Mouse (Mus musculus) embryonic stem cell, embryonic (primary cell): Measurements from ENCODE around the gene Asb6.

Experiments
- CTCF ChIA-PET, 4 experiments: fragments of 300-600 bp in 2 of 4; fragments of 350-600 bp in 2 of 4; sonication (Branson Sonifier 250); formaldehyde crosslinking; loops; one replicate each; lab custom pipeline; 2022; ENCODE audit warnings: inconsistent platforms in 2 of 4; lab: Charles Lee
- POLR2A ChIA-PET, 4 experiments: fragments of 300-600 bp in 2 of 4; fragments of 350-600 bp in 2 of 4; sonication (Branson Sonifier 250); formaldehyde crosslinking; loops; one replicate each; lab custom pipeline; 2022; ENCODE audit warnings: antibody characterized with exemption in 4 of 4, inconsistent platforms in 1 of 4; lab: Charles Lee

Asb6 gene

DNA sequence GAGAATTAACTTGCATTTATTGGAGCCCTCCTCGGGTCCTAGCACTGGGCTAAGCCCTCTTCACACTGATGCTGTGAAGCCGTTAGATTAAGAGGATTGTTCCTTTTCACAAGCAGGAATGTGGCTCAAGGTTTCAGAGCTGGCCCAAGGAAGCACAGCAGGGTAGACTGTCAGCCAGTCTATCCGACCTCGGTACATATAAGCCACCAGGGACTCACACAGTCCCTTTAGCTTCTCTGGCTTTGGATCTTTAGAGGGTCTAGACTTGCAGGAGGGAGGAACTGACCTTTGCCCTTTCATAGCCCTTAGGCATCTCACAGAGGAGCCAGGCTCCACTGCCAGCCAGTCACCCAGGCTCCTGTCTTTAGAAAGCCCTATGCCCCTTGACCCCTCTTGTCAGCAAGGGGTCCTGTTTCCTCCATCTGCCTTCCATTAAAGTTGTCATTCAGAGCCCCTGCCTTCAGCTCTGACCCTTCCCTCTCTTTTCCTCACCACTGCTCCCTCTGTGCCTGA is at the start of gene Asb6:
TSS of gene Asb6 (minus strand) at position 51 of the 513 bp plus-strand sequence.
- ChIA-PET POLR2A (interaction anchor here in 2 of 4 experiments (1.5 to 17.5 kb wide), 3 partner anchors 25 to 394 kb away, joined by 3 to 251 read pairs (median 220); partner anchors contain the start of genes 1700001O22Rik (in 2 of the 2) and Ntmt1 (in 2 of the 2)), CTCF (interaction anchor here in 3 of 4 experiments (0.6 to 3.4 kb wide), 7 partner anchors 23 to 394 kb away, joined by 3 to 23 read pairs (median 12); partner anchors contain the start of genes Ntmt1 (in 1 of the 3) and Ptges (in 1 of the 3))

DNA sequence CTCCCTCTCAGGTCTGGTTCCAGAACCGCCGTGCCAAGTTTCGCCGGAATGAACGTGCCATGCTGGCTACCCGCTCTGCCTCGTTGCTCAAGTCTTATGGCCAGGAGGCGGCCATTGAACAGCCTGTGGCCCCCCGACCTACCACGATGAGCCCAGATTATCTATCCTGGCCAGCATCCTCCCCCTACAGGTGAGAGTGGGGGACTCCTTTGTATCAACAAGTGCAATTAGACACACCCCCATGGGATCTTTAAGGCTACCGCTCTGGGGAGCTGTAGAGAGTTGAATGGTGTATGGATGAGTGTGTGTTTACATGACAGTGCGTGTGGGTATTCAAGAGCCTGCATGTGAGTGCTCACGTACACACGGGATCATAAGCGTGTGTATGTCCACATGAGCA is 49.3 kb upstream of the Asb6 start:
- ChIA-PET POLR2A (interaction anchor here in 2 of 4 experiments (1.1 to 1.3 kb wide), 3 partner anchors 19 to 464 kb away, joined by 3 to 4 read pairs (median 4); partner anchors contain the start of genes Crat (in 1 of the 2), Ier5l (in 1 of the 2) and Ptpa (in 1 of the 2)), CTCF (interaction anchor here (0.5 to 3.5 kb wide), 11 partner anchors 11 to 463 kb away, joined by 3 to 16 read pairs (median 4); partner anchors contain the start of genes Prrx2 (in 1 of the 4), Ptges (in 1 of the 4) and Tor1b (in 1 of the 4))

DNA sequence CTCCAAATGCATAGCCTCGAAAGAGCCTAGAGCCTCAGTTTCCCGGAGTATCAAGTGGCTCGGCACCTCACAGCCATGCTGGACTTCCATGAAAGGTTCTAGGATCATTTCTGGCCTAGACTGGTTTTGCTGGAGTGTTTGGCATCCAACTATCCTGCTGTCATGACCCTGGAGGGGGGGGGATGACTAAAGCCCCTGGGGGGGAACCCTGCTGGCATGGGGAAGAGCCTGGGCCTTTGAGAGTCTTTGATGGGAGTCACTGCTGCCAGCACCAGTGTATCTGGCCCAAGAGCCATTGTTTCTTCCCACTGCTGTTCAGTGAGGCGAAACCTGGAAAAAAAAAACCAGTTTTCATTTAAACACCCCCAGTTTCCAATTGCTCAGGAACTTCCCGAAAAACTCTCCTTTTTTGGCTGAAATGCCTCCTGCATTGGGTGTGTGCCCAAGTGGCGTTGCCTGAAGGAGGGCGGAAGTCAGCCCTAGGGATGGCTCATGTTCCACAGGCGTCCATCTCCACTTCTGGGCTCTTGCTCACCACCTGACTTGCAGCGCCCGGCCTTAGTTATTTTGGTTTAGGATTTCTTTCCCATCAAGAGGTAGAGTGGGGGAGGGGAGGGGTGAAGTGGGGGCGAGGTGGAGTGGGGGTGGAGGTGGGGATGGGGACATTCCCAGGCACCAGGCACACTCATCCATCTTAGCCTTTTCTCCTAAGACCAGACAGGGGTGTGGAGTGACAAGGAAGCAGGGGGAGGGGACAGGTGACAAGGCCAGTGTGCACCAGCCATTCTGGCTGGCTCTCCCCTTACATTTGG is 45.7 kb upstream of the Asb6 start:
- ChIA-PET CTCF (interaction anchor here in 2 of 4 experiments (0.5 to 1.0 kb wide), 3 partner anchors 10 to 452 kb away, joined by 3 to 5 read pairs (median 3); no protein-coding TSS in a partner anchor), POLR2A (interaction anchor here in 1 of 4 experiments (0.6 to 0.8 kb wide), 2 partner anchors 51 to 247 kb away, joined by 3 read pairs; no protein-coding TSS in a partner anchor)

- CTCF ChIA-PET: interaction anchor here in 2 of 4 experiments (0.5 to 1.0 kb wide), 2 partner anchors 16 to 452 kb away, joined by 3 to 5 read pairs; no protein-coding TSS in a partner anchor
- POLR2A ChIA-PET: interaction anchor here in 2 of 4 experiments (0.6 to 0.8 kb wide), 2 partner anchors 54 to 248 kb away, joined by 3 read pairs; no protein-coding TSS in a partner anchor
Measured at GRCm38 (mm10) chr2:30875096-30875495, 45.0 kb upstream of the Asb6 start.

DNA sequence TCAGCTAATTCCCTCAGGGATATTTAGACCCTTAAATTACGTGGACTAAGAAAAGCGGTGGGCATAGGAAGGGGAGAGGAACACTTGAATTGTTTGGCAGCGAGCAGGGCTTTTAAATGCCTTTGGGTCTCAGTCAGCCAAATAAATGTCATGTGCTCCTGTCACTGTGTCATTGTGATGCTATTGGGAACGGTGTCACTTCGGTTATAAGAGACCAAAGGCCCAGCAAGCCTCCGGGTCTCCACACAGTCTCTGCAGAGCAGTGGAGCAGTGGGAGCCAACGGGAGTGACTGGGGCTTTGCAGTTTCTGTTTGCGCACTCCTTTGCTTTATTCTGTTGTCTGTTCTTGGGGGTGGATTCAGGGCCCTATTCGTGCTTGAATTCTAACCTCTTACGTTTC is 44.3 kb upstream of the Asb6 start:
- POLR2A ChIA-PET: interaction anchor here in 2 of 4 experiments (0.5 to 0.8 kb wide), 2 partner anchors 53 to 75 kb away, joined by 3 to 5 read pairs; no protein-coding TSS in a partner anchor
- CTCF ChIA-PET: no interaction called here

DNA sequence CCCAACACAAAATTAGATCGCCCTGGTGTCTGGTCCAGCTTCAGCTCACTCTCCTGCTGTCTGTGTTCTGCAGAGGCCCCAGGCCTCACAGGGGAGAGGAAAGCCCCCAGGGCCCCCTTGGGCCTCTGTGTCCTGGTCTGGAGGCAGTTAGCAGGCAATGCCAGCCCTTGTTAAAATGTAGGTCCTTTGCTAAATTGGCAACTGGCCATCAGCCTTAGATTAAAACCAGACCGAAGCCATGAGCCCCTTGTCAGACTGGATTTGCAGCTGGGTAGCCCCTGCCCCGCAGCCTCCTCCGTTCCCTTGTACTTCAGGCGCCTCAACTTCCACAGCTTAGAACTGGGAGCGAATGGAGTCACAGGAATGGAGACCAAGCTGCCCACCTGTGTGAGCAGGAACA is 42.5 kb upstream of the Asb6 start:
- ChIA-PET CTCF (interaction anchor here in 2 of 4 experiments (0.7 to 1.3 kb wide), 5 partner anchors 18 to 95 kb away, joined by 3 to 4 read pairs (median 3); partner anchors contain the start of genes Ptges (in 1 of the 2) and Tor1a (in 1 of the 2)), POLR2A (interaction anchor here in 3 of 4 experiments (0.9 to 1.3 kb wide), 6 partner anchors 12 to 403 kb away, joined by 3 read pairs; no protein-coding TSS in a partner anchor)

- CTCF ChIA-PET: interaction anchor here in 2 of 4 experiments (0.5 to 1.0 kb wide), 4 partner anchors 20 to 480 kb away, joined by 3 read pairs; partner anchors contain the start of gene Ptges (in 1 of the 2)
- POLR2A ChIA-PET: interaction anchor here in 3 of 4 experiments (0.8 to 2.0 kb wide), 5 partner anchors 9 to 78 kb away, joined by 3 to 7 read pairs (median 4); no protein-coding TSS in a partner anchor
Measured at GRCm38 (mm10) chr2:30870863-30871262, 40.7 kb upstream of the Asb6 start.

DNA sequence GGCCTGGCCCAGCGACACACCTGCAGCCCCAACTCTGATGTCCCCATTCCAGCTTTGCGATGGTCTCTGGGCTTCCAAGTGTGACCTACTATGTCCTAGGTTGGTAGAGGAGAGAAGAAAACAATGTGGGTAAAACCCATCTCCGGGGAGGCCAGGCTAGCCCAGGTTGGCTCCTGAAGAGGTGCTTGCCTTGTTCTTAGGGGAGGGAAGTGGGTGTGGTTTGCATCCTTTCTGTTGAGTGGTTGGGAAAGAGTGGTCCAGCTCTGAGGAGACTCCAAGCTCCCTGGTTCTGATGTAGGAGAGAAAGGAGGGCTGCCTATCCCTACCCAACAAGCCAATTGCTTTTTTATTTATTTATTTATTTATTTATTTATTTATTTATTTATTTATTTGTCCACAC is 35.3 kb upstream of the Asb6 start:
- ChIA-PET POLR2A (interaction anchor here in 1 of 4 experiments (0.8 to 1.1 kb wide), 3 partner anchors 9 to 20 kb away, joined by 3 read pairs; no protein-coding TSS in a partner anchor), CTCF (interaction anchor here in 3 of 4 experiments (0.5 to 1.1 kb wide), 4 partner anchors 16 to 36 kb away, joined by 3 to 4 read pairs (median 4); no protein-coding TSS in a partner anchor)

DNA sequence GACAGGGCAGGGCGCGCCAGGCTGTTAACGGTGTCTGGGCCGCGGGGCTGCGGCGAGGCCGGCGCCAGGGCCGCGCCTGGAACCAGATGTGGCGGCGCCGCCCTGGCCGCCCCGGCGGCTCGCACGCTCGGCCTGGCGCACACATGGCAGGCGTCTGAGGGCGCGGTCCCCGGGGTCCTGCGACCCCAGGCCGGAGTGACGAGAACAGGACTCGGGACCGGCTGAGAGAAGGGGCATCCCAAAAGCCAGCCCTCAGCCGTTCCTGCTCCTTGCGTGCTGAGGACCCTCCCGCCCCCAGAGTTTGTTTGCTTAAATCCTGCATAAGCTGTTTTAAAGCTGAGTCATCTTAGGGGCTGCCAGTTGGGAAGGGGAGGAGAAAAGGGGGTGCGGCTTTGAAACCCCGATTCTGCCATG is 34.8 kb upstream of the Asb6 start:
- POLR2A ChIA-PET: interaction anchor here in 1 of 4 experiments (0.8 to 1.1 kb wide), 3 partner anchors 8 to 19 kb away, joined by 3 read pairs; no protein-coding TSS in a partner anchor
- CTCF ChIA-PET: interaction anchor here in 2 of 4 experiments (0.7 to 1.1 kb wide), 3 partner anchors 16 to 26 kb away, joined by 3 to 4 read pairs (median 3); no protein-coding TSS in a partner anchor

DNA sequence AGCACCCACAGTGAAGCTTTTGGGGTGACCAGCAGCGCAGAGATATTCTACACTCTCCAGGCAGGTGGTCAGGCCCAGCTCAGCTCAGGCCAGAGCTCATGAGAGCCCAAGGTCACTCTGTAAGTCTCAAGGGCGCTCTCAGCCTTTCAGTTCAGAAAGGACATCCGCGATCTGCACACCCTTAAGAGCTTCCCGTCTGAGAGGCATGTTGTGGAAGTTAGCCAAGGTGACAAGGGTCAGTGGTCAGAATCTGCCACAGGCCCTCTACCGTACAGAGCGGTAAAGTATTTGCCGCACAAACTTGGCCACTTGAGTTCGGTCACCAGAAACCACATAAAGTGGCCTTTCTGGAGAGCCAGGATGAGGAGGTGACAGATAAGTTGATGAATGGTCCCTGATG is 33.4 kb upstream of the Asb6 start:
- CTCF ChIA-PET: interaction anchor here in 3 of 4 experiments (0.5 to 1.5 kb wide), 7 partner anchors 27 to 1289 kb away, joined by 3 to 6 read pairs (median 3); partner anchors contain the start of gene Tor1a (in 1 of the 3)
- POLR2A ChIA-PET: interaction anchor here (0.6 to 1.6 kb wide), 10 partner anchors 10 to 1620 kb away, joined by 3 to 10 read pairs (median 3); partner anchors contain the start of gene Ntmt1 (in 1 of the 4)

- POLR2A ChIA-PET: interaction anchor here in 3 of 4 experiments (0.5 to 1.4 kb wide), 9 partner anchors 8 to 426 kb away, joined by 3 to 4 read pairs (median 4); partner anchors contain the start of gene Prrx2 (in 1 of the 3)
- CTCF ChIA-PET: interaction anchor here in 3 of 4 experiments (0.6 to 1.2 kb wide), 4 partner anchors 15 to 79 kb away, joined by 3 to 9 read pairs (median 3); partner anchors contain the start of gene Ptges (in 1 of the 3)
Measured at GRCm38 (mm10) chr2:30862081-30862480, 31.9 kb upstream of the Asb6 start.

DNA sequence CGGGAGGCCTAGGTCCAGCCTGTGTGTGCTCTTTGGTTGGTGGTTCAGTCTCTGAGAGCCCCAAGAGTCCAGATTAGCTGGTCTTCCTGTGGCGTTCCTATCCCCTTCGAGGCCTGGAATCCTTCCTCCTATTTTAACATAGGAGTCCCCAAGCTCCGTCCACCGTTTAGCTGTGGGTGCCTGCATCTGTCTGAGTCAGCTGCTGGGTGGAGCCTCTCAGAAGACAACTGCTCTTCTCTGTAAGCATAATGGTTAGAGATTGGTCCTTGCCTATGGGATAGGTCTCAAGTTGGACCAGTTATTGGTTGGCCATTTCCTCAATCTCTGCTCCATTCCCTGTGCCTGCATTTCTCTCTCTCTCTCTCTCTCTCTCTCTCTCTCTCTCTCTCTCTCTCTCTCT is 29.6 kb upstream of the Asb6 start:
- ChIA-PET CTCF (interaction anchor here in 1 of 4 experiments (0.6 to 1.0 kb wide), 2 partner anchors 15 to 70 kb away, joined by 3 read pairs; partner anchors contain the start of gene Ptges), POLR2A (interaction anchor here in 3 of 4 experiments (1.0 to 1.5 kb wide), 3 partner anchors 21 to 52 kb away, joined by 3 read pairs; partner anchors contain the start of gene Ntmt1 (in 1 of the 3))

- ChIA-PET POLR2A (interaction anchor here in 3 of 4 experiments (0.6 to 1.1 kb wide), 3 partner anchors 8 to 423 kb away, joined by 3 to 5 read pairs (median 4); no protein-coding TSS in a partner anchor), CTCF (no interaction called here)
Measured at GRCm38 (mm10) chr2:30857076-30857475, 26.9 kb upstream of the Asb6 start.

DNA sequence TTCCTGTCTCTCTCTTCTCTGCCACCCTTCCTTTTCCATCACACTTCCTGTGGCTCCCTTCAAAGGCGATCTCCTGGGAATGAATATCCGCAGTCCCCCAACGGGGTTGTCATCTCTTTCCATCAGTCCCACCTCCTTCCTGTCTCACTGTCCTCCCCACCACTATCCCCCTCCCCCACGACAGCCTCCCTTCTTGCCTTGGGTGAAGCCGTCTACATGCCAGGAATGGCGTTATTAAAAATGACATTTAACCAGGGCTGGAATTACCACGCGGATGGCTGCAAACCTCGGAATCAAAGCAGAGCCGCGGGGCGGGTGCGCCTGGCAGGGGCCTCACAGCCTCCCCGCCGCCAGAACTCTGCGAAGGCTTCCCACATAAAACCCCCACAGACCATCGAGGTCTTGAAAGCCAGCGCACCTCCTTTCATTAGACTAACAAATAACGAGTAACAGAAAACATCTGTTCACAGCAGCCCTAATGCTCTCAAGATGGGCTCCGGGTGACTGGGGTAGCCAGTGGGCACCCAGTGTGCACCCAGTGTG is 22.7 kb upstream of the Asb6 start:
- CTCF ChIA-PET: no interaction called here

GRCm38 (mm10) chr2:30850581-30850980 is 20.4 kb upstream of the Asb6 start:
- CTCF ChIA-PET: interaction anchor here in 1 of 4 experiments (0.7 kb wide), 1 partner anchor 668 kb away, joined by 9 read pairs; no protein-coding TSS in a partner anchor
- POLR2A ChIA-PET: interaction anchor here (0.5 to 1.3 kb wide), 5 partner anchors 21 to 1030 kb away, joined by 3 to 5 read pairs (median 4); partner anchors contain the start of gene Ntmt1 (in 1 of the 4)

More for the DNA sequence above, 22.7 kb upstream of the Asb6 start:
- POLR2A ChIA-PET: interaction anchor here in 3 of 4 experiments (0.7 to 1.5 kb wide), 4 partner anchors 10 to 288 kb away, joined by 3 read pairs; no protein-coding TSS in a partner anchor

DNA sequence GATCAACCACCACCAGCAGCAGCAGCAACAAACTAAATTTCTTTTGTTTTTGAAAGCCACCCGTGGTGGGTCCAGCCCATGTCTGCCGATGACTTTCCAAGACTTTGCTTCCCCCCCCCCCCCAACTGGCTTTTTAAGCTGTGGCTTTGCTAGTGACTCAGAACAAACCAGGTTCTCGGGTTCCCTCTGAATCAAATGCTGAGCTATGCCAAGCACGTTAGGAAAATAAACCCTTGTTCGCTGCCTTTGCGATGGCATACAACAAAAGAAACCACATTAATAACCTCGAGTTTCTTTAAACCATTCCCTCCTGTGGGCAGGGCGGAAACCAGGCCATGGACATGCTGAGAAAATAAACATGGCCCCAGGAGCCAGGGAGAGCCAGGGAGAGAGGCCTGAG is 18.1 kb upstream of the Asb6 start:
- CTCF ChIA-PET: interaction anchor here in 2 of 4 experiments (0.6 kb wide), 2 partner anchors 1098 to 1117 kb away, joined by 3 read pairs; no protein-coding TSS in a partner anchor

More for the DNA sequence above, 18.1 kb upstream of the Asb6 start:
- POLR2A ChIA-PET: interaction anchor here in 1 of 4 experiments (0.6 to 1.3 kb wide), 2 partner anchors 79 to 471 kb away, joined by 3 to 7 read pairs; no protein-coding TSS in a partner anchor
